Comparison of ENCODE assay signal across 8 mouse cellular contexts in the genomic region with DNA sequence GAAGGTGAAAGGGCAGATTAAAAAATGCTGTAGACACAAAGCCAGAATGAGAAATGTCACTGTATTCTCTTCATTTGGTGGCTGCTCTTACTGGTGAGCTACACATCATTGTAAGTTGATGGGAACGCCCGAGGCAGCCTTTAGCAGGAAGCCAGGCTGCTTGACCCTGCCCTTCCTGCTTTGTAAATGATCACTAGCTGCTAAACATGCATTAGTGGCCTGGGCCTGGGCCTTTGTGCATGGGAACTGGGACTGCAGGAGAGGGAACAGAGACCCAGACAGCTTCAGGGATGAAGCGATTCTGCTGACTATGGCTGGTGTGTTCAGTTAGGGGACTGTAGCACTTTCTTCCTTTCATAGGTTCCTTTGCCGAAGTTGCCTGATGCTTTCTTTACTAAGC. TPM values are rescaled to one million over a fixed set of nuclear protein-coding genes. Genes with fewer than 3 reads are reported as not detected.
A peak's percentile ranks its signal among the peaks of the same experiment; 100 is the strongest.
DNase-seq lines count a peak whose midpoint lies in the region; ATAC-seq lines count a peak whose summit lies in the region.

No protein-coding gene starts in this region.

- peaks cover 18% of the 10 kb centered on the region for H3K4me1 ChIP-seq in intestine, embryonic 15.5 days (replicated peaks)
- peaks cover 3% of the 10 kb centered on the region for H3K4me1 ChIP-seq in liver, embryonic 16.5 days (ENCODE audit: control insufficient read depth, low read depth, low read length)
- H3K4me1 ChIP-seq in neural tube, embryonic 12.5 days, result peaks cover 29% of the 10 kb centered on the region

- H3K36me3 ChIP-seq in intestine, embryonic 15.5 days, result no peaks in the 10 kb centered on the region
- no peaks in the 10 kb centered on the region for H3K36me3 ChIP-seq in liver, embryonic 16.5 days (ENCODE audit: control insufficient read depth, insufficient read depth)
- H3K36me3 ChIP-seq in neural tube, embryonic 12.5 days, result peaks cover 3% of the 10 kb centered on the region

- peak overlapping the region; percentile 80 for H3K27ac ChIP-seq in intestine, embryonic 15.5 days
- peak overlapping the region; percentile 10 for H3K27ac ChIP-seq in liver, embryonic 16.5 days (ENCODE audit: low read length)
- peak overlapping the region; percentile 76 for H3K27ac ChIP-seq in neural tube, embryonic 12.5 days

- H3K9ac ChIP-seq in intestine, embryonic 15.5 days, result no peak overlapping the region
- H3K9ac ChIP-seq in liver, embryonic 16.5 days (ENCODE audit: low read depth, low read length), result no peak overlapping the region
- 0 out of 2 replicates have a peak overlapping the region, but pooled peaks have one; percentile 21 for H3K9ac ChIP-seq in neural tube, embryonic 12.5 days

- H3K4me2 ChIP-seq in intestine, embryonic 15.5 days (replicated peaks), result peak overlapping the region; percentile 30
- H3K4me2 ChIP-seq in liver, embryonic 16.5 days (ENCODE audit: low read depth, low read length), result no peak overlapping the region
- peak overlapping the region; percentile 28 for H3K4me2 ChIP-seq in neural tube, embryonic 12.5 days (replicated peaks)

- no peaks in the 10 kb centered on the region for H3K27me3 ChIP-seq in intestine, embryonic 15.5 days (replicated peaks)
- H3K27me3 ChIP-seq in liver, embryonic 16.5 days (ENCODE audit: control insufficient read depth, insufficient read depth, low read depth, low read length), result no peaks in the 10 kb centered on the region
- no peaks in the 10 kb centered on the region for H3K27me3 ChIP-seq in neural tube, embryonic 12.5 days (replicated peaks)

- no peaks in the 10 kb centered on the region for H3K9me3 ChIP-seq in intestine, embryonic 15.5 days
- H3K9me3 ChIP-seq in liver, embryonic 16.5 days (replicated peaks; ENCODE audit: control insufficient read depth, low read length), result no peaks in the 10 kb centered on the region
- H3K9me3 ChIP-seq in neural tube, embryonic 12.5 days, result no peaks in the 10 kb centered on the region

- DNase-seq in layer of hippocampus, adult 9-11 months, result peak; percentile 21
- DNase-seq in layer of hippocampus, adult 11-12 months (ENCODE audit: low spot score), result no peak
- DNase-seq in forelimb bud, embryonic 11.5 days (ENCODE audit: low read depth, low spot score), result peak; percentile 23
- DNase-seq in ovary, adult 18-20 months (ENCODE audit: low spot score), result no peak
- DNase-seq in natural killer cell, adult 2 months (ENCODE audit: low spot score in 2 of 2), result no peak

- ATAC-seq in intestine, embryonic 15.5 days, result peak; percentile 32
- ATAC-seq in liver, embryonic 16.5 days (ENCODE audit: low read depth), result no peak
- ATAC-seq in neural tube, embryonic 12.5 days (ENCODE audit: low FRiP score, low read depth), result peak; percentile 70; the same call in 1 of the 2 replicates

- WGBS in intestine, embryonic 15.5 days, result 29% methylated on average over 4 of the region's 4 CpGs
- WGBS in liver, embryonic 16.5 days (ENCODE audit: insufficient replicate concordance), result 46% methylated on average over 4 of the region's 4 CpGs
- 22% methylated on average over 4 of the region's 4 CpGs for WGBS in neural tube, embryonic 12.5 days

- no peak overlapping the region for H3K4me3 ChIP-seq in intestine, embryonic 15.5 days (replicated peaks)
- no peak overlapping the region for H3K4me3 ChIP-seq in liver, embryonic 16.5 days (ENCODE audit: low read depth, low read length)
- no peak overlapping the region for H3K4me3 ChIP-seq in neural tube, embryonic 12.5 days

RNA-seq across cellular contexts. Expression of gene Gnaq, which starts 35.6 kb away (rescaled TPM):
- polyA plus RNA-seq in intestine, embryonic 15.5 days (2015; fragmentation: Nextera tagmentation; extraction: Ambion mirVana), result 28.1 and 28.3 TPM in 2 replicates
- polyA plus RNA-seq in liver, embryonic 16.5 days (2015; fragmentation: Nextera tagmentation; extraction: Ambion mirVana), result 4.4 and 4.6 TPM in 2 replicates
- polyA plus RNA-seq in neural tube, embryonic 12.5 days (2016; fragmentation: Nextera tagmentation; extraction: Ambion mirVana), result 54.1 and 54.8 TPM in 2 replicates

Comparison
In these comparisons a context has a peak if more than half of its experiments do, and no peak if none do; other contexts are left out.
1. DNase-seq: peak in layer of hippocampus, adult 9-11 months (single experiment) and forelimb bud, embryonic 11.5 days (single experiment); none in layer of hippocampus, adult 11-12 months (single experiment), ovary, adult 18-20 months (single experiment) and natural killer cell, adult 2 months (0 of 2).
2. H3K27ac ChIP-seq: peak in every context shown above with its lines; median percentile 80 in intestine, embryonic 15.5 days; 76 in neural tube, embryonic 12.5 days; 10 in liver, embryonic 16.5 days.